Mouse (Mus musculus): ENCODE measurements around the gene Gm28635.
"Not testable (repeated sequence)": the region's sequence is repeated elsewhere in the genome, so short reads cannot be mapped to it uniquely, and the experiment has no call there.

The Gm28635 gene

DNA sequence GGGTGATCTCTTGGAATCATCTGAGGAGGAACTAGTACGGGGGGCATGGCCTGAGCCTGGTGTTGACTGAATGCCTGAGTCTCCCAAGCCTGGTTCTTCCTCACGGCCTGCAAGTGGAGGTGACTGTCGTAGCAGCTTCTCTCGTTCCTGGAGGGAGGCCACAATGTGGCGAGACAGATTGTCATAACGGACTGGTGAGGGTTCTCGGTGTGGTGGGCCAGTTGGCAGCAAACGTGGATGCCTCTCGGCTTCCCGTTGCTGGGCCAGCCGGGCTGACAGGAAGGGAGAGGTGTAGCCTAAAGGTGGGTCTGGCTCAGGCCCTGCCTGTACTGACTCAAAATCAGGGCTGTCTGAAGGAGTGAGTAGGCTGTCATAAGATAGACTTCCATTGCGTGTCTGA is 12.2 kb upstream of the Gm28635 start:
- ATAC-seq (ENCODE audit: insufficient number of reproducible peaks, low FRiP score, low TSS enrichment), result peak; percentile 38

DNA sequence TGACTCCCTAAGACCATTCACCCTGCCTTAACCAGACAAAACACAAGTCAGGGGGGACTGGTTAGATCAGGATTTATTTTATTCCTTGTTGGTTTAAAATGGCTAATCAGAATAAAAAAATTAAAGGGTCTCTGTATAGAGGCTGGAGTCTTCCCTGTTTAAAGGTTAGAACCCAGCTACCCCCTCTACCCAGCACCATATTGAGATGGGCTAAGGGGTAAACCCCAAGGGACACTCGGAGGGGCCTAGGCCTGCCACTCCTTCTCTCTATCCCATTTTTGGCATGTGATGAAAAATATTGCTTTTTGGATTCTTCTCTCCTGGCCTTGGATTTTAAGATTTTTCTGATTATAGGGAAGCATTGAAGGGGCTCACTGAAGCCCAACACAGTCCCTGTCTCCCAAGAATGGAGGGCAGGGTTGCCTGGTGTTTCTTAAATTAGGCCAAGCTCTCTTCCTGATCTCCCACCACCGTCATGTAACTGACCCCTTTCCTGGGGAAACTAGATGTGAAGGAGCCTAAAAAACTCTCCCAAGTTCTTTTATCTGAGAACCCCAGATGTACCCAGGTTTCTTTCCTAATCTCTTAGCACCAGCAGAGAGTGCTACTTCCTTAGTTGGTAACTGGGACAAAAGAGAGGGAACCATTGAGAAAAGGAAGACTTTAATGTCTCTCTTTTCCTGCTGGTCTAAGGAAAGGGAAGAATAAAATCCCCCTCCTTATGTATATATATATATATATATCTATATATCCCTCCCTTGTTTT is 10.4 kb upstream of the Gm28635 start:
- ATAC-seq (ENCODE audit: insufficient number of reproducible peaks, low FRiP score, low TSS enrichment), result no peak

DNA sequence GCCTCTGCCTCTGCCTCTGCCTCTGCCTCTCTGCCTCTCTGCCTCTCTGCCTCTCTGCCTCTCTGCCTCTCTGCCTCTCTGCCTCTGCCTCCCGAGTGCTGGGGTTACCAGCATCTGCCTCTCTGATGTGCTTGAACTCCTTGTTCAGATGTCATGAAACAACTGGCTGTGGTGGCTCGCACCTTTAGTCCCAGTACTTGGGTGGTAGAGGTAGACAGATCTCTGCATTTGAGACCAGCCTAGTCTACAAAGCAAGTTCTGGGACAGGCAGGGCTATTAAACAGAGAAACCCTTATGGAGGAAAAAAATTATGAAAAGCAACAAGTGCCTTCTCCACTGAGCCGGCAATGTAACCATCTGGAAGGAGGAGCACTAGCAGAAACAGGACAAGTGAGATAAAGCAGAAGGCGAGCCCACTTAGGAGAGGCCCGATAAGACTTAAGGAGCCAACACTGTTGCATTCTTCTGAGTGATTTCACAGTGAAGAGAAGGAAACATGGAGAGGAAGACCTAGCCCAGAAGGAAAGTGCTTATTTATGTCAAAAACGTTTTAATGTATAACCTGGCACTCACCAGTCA is 4.9 kb upstream of the Gm28635 start:
- no peak for ATAC-seq (ENCODE audit: insufficient number of reproducible peaks, low FRiP score, low TSS enrichment)

DNA sequence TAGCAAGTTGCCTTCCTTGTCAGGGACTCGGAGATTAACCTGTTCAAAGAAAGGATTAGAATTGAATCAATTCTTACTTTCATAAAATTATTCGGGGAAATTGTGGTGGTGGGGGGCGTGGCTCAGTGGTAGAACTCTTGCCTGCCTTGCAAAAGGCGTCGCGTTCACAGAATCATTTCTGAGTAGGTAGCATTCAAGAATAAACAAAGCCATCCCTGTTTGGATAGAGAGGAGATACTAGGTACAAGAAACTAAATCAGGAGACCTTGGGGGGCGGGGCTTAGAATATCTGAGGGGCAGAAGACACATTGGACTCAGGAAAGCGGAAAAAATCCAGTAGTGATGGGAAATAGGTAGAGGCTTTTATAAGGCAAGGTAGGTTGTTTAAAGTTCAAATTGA is 1.2 kb upstream of the Gm28635 start, which contains the start of gene Tmx2:
Gene Tmx2, minus strand, starts transcription at position 125 of the 400 bp plus-strand sequence.
- no peak for ATAC-seq (ENCODE audit: insufficient number of reproducible peaks, low FRiP score, low TSS enrichment)

DNA sequence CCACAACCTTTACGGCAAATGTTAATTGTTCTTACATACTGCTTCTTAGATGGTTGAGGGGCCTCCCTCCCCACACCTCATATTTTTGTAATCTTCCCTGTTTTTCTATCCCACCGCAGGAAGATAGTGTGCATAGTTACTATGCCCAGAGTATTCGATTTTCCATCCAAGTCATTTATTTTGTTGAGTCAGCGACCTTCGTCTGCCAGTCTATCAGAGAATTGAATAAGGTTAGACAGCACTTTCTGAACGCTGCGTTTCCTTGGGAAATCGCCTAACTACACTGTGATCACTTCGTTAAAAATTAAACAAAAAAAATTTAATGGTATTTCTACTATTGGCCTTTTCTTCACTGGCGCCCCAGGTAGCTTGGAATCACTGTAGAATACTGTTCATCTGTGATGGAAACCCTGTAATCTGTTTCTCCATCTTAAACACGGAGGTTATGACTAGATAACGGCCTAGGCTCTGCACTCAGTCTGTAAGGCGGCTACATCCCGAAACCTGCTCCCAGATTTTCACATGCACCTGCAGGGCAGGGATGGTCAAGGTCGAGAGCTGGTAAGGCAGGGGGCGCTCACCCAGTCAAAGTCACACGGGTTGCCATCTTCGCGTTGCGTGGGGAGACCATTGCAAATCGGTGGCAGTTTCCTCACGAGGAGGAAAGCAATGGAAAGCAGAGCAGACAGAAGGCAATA is 422 bp downstream of the Gm28635 start:
- ATAC-seq (ENCODE audit: insufficient number of reproducible peaks, low FRiP score, low TSS enrichment), result peak; percentile 60

DNA sequence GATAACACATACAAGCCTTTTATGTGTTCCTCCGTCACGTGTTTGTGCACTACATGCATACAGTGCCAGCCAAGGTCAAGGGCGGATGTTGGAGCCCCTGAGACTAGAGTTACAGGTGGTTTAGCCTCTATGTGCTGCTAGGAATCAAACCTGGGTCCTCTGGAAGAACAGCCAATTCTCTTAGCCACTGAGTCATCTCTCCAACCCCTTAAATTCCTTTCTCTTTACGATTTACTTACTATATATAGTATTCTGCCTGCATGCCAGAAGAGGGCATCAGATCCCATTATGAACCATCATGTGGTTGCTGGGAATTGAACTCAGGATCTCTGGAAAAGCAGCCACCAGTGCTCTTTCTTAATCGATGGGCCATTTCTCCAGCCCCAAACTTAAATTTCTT is 6.3 kb downstream of the Gm28635 start:
- not testable (repeated sequence) for ATAC-seq (ENCODE audit: insufficient number of reproducible peaks, low FRiP score, low TSS enrichment)

DNA sequence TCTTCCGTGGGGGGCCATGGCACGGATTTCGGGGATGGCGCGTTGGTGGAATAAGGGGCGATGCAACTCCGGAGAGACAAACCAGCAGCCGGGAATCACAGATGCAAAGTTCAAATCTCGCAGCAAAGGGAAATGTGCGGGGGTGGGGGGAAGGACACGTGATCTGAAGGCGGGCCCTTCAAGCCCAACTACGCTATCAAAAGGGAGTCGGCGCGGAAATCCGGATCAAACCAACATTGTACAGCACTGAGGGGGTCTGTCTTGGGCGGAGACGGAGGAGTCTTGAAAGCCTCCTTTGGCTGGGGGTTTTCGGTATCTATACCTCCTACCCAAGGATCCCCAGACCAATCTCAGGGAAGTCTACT is 7.3 kb downstream of the Gm28635 start, which contains the start of gene Selenoh:
Gene Selenoh, minus strand, starts transcription at position 202 of the 365 bp plus-strand sequence.
- peak; percentile 90 for ATAC-seq (ENCODE audit: insufficient number of reproducible peaks, low FRiP score, low TSS enrichment)

DNA sequence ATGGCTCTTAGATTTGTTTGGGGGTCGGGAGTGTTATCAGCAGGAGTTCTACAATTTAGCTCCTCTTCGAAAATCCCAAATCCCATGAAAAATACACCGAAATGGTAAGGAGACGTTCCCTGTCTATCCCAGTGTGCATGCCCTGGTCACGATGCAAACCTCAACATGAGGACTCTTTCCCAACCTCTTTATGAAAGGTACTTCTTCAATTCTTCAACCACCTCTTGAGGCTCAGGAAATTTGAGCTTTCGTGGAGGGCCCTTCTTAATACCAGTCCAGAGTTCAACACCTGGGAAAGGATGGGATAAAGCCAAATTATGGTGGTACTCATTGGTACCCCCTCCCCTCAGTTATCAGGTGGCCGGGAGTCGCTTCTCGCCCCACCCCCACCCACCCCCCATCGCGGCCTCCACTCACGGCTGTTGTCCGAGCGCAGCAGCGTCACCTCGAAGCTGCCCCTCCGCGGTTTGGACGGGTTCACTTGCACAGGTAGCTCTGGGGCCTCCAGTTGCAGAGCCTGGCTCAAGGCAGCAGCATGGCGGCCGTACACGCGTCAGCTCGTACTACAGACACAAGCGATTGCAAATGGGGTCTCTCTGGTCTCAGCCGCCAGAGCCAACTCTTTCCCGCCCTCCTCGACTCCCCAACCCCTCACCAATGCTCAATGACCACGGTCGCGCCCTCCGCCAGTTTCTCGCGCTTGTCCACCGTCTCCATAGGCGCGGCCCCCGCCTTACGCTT is 7.8 kb downstream of the Gm28635 start:
- ATAC-seq (ENCODE audit: insufficient number of reproducible peaks, low FRiP score, low TSS enrichment), result peak; percentile 57

DNA sequence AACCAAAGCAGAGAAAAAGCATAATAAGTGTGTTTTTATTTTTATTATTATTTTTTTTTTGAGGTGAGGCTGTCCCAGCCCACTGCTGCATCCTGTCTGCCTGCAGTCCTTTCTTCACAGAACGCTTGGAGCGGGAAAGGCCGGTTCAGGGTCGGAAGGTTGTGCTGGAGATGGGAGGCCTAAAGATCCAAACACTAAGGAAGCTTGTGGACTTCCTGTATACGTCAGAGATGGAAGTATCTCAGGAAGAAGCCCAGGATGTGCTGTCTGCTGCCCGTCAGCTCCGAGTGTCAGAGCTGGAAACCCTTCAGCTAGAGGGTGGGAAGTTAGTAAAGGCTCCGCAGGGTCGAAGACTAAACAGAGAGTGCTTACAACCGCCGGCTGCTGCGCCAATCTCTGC is 11.8 kb downstream of the Gm28635 start:
- no peak for ATAC-seq (ENCODE audit: insufficient number of reproducible peaks, low FRiP score, low TSS enrichment)

DNA sequence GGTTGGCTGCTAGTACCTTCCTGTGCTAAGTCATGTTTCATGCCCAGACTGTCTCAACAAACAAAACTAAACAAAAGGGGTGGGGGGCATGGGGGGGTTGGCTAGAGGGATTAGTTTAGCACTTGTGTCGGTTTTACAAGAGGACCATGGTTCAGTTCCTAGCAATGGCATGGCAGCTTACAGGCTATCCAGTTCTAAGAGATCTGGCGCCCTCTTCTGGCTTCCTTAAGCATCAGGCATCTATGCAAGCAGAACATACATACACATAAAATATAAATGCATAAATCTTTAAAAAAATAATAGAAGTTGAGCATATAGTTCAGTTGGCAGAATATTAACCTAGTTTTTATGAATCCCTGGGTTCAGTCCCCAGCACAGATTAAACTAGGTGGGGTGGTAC is 15.0 kb downstream of the Gm28635 start:
- no peak for ATAC-seq (ENCODE audit: insufficient number of reproducible peaks, low FRiP score, low TSS enrichment)

DNA sequence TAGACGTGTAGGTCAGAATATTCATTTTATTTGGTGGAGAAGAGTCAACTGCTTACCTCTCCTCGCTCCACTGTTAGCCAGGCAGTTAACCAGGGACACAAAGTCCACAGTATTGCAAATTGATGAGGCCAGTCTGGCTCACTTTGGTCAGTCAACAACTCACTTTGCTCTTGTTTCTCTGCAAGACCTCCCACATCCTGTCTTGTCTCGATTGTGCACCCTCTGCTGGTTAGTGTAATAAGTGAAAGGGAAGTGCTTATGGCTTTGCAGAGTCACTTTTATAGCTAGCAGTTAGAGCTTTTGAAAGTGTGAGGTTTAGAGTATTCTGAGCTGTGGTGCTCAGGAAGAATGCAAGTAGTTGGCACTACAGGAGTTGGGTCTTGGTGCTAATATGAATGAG is 17.6 kb downstream of the Gm28635 start:
- no peak for ATAC-seq (ENCODE audit: insufficient number of reproducible peaks, low FRiP score, low TSS enrichment)

DNA sequence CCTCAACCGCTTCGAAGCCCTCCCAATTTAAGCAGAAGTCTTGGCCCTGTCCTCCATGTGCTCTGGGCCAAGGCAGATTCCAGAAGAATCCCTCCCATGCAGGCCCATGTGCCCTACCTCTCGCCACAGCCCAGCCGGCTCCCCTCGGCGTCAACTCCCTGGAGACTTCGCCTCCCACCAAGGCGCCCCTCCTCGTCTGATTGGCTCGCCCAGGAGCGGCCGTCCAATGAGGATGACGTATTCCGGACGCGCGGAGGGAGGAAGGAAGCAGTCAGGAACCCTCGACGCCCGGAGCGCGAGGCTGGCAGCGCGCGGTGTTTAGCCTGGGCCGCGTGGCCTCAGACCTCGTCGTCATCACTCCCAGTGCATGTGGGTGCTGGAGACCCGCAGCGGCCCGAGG is 19.0 kb downstream of the Gm28635 start, which contains the start of gene Btbd18:
Gene Btbd18, plus strand, starts transcription at position 274 of the 400 bp plus-strand sequence.
- ATAC-seq (ENCODE audit: insufficient number of reproducible peaks, low FRiP score, low TSS enrichment), result no peak

DNA sequence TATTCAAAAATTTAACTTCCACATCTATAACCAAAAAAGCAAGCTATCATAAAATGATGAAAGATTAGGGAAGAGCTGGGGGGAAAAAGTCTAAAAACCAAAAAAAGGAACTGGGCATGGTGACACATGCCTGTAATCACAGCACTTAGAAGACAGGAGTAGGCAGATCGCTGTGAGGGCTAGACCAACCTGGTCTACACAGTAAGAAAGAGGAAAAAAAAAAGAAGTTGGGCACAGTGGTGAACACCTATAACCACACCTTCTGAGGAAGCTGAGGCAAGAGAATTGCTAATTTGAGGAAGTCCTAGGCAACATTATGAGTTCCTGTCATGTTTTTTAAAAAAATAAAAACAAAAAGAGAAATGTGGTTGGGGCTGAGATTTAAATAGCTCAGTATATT is 22.0 kb downstream of the Gm28635 start:
- no peak for ATAC-seq (ENCODE audit: insufficient number of reproducible peaks, low FRiP score, low TSS enrichment)

DNA sequence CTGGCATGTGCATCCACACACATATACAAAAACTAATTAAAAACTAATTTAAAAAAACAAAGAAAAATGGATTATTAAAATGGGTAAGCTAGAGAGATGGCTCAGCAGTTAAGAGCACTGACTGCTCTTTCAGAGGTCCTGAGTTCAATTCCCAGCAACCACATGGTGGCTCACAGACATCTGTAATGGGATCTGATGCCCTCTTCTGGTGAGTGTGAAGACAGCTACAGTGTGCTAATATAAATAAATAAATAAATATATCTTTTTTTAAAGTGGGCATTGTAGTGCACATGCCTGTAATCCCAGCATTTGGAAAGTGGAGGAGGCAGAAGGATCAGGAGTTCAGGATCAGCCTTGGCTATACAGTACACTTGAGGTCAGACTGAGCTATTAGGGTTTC is 24.5 kb downstream of the Gm28635 start:
- no peak for ATAC-seq (ENCODE audit: insufficient number of reproducible peaks, low FRiP score, low TSS enrichment)

DNA sequence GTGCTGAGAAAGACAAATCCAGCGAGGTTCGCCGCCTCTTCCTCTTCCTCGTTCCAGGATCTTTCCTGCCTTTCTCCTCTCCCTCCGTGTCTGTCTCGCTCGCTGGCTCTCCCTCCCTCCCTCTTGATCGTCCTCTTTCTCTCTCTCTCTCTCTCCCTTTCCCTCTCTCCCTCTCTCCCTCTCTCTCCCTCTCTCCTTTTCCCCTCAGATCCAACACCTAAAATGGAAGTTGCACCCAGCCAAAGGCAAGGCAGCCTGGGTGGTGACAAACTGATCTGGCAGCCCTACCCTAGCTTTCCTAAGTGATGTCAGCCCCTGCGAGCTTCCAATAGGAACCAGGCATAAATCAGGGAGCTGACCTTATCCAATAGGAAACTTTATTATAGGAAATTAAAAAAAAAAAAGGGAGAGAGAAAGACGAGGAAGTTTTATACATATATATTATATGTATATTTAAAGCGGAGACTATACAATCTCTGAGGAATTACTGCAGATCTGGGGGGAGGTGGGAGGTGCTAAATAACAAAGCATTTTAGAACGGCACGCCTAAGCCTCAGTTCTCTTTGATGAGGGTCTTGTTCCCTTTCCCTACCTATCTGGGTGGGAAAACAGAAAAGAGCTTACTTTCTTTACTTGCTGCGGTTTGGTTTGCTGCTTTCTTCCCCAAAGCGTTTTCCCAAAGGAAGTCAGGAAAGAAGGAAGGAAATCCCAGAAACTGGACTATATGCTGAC is 27.2 kb downstream of the Gm28635 start, which contains the start of gene Ctnnd1:
Gene Ctnnd1, minus strand, starts transcription at position 302 of the 732 bp plus-strand sequence.
- ATAC-seq (ENCODE audit: insufficient number of reproducible peaks, low FRiP score, low TSS enrichment), result peak; percentile 100

DNA sequence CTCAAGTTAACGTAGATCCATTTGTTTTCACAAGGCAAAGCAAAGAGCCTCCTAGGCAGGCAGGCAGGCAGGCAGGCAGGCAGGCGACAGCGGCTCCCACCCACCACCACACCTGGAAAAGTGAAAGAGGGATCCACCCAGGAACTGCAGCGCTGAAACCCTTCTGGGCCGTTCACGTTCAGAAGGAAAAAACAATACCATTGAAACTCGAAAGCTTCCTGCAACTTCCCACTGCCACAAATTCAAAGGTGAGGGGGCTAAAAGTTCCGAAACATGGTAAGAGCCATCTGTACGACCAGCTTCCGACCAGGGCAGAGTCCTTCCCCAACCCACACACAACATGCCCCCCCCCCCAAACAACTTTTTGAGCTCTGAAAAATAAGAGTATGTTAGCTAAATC is 28.2 kb downstream of the Gm28635 start:
- ATAC-seq (ENCODE audit: insufficient number of reproducible peaks, low FRiP score, low TSS enrichment), result no peak

DNA sequence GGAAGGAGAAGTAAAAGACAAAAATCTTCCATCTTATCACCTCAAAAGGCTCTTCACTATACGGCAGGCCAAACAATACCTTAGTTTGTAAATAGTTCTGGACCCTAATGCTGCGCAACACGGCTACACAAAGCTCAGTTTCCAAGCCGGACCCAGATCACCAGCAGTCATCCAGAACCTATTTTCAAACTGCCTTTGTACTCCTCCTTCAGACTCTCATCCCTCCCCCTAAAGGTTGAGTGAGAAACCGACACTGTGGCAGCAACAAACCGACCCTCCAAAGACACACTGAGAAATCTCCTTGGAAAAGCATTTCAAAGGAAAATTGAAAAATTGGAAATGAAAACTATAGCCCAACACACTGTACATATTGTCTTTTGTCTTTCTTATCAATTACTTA is 29.5 kb downstream of the Gm28635 start:
- no peak for ATAC-seq (ENCODE audit: insufficient number of reproducible peaks, low FRiP score, low TSS enrichment)

DNA sequence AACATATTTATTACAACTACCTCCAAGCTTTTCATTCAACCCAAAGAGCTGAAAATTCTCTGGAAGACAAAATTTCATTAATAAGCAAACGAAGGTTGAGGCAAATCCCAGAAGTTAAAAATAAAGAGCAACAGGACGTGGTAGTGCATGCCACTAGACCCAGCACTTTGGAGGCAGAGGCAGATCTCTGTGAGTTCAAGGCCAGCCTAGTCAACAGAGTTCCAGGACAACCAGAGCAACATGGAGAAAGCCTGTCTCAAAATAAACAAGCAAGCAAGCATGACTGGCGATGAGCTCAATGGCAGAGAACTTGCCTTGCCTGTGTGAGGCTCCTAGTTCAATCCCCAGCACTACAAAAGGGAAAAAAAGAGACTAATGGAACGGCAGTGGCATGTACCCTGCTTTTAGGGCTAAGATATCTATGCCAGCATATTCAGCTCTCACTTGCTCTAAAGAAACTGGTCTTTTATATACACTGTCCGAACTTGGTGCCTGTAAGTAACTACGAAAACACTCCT is 30.7 kb downstream of the Gm28635 start:
- ATAC-seq (ENCODE audit: insufficient number of reproducible peaks, low FRiP score, low TSS enrichment), result no peak

DNA sequence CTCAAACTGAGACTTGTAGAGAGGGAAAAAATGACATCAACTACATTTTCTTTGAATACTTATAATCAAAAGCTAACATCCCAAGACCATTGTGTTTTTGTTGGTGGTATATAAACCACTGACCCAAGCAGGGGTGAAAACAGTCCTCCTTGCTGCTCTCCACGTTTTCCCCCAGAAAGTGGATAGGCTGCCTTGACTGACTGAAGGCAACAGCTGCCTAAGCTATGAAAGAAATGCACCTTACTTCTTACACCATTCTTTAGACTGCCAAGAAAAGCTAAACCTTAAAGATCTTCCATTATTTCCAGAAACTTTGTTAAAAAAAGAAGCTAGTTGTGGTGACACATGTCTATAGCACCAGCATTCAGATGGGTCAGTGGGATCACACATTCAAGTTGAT is 31.7 kb downstream of the Gm28635 start:
- ATAC-seq (ENCODE audit: insufficient number of reproducible peaks, low FRiP score, low TSS enrichment), result no peak

DNA sequence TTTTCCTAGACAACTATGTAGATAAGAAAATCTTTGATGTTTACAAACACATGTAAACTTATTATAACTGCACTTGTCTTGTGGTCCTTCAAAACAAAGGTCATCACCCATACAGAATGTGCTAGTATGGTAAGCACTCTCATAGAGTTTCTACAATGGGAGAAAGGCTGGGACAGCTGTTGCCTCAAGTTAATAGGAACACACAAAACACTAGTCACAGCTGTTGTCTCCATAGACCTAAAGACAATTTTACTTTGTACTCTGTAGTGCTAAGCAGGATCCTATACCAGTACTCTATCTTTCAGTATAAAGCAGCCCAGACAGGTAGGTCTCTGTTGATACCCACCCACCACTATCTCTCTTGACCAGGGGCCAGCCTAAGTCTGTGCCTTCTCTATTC is 37.0 kb downstream of the Gm28635 start:
- ATAC-seq (ENCODE audit: insufficient number of reproducible peaks, low FRiP score, low TSS enrichment), result no peak

All from cerebellum, adult (tissue).